Mouse (Mus musculus) liver, adult 2 months (tissue): ENCODE measurements around the gene Rab3ip.

Source experiments
- CTCF ChIP-seq: fragments of 200-500 bp; IDR thresholded peaks from 2 replicates; pipeline ENCODE4 v1.5.1; 2011; ENCODE audit warnings: low read depth, low read length, control low read depth
- POLR2A ChIP-seq: fragments of 200-500 bp; IDR thresholded peaks from 2 replicates; pipeline ENCODE4 v1.6.1; 2011; ENCODE audit warnings: low read length, control low read depth; ENCODE audit not compliant: insufficient read depth; ENCODE audit errors: extremely low read depth

GRCm38 (mm10) chr10:116968741-116969140, 18.2 kb upstream of the Rab3ip start:
- TF ChIP-seq POLR2A (no peak), CTCF (no peak)
